Mouse (Mus musculus): ENCODE results near the gene Ubac2. TPM values are rescaled to one million over a fixed set of nuclear protein-coding genes. Genes with fewer than 3 reads are reported as not detected.

The Ubac2 gene
- total and polyA plus RNA-seq, 3 experiments, result 32.8 to 40.1 (median 35.5) TPM

GRCm38 (mm10) chr14:122009502-122009901, 131.1 kb downstream of the Ubac2 start (continued):
- no peak for TF ChIP-seq ZMIZ1 (IDR thresholded peaks at IDR 0.05; ENCODE audit: low read depth, low read length)
- no peak for TF ChIP-seq ZNF384 (IDR thresholded peaks at IDR 0.05; ENCODE audit: low read depth, low read length)

- Histone ChIP-seq H3K9ac (ENCODE audit: insufficient read depth, low read depth) (no peak overlapping the region), H3K4me1 (ENCODE audit: control insufficient read depth in 1 of 2, insufficient read depth in 2 of 2) (peaks cover 9 to 49% of the 10 kb centered on the region in 2 experiments; a peak in 3 of 4 replicates), H3K36me3 (replicated peaks in 1 of 2; ENCODE audit: control insufficient read depth in 1 of 2, insufficient read depth in 1 of 2, low read length in 1 of 2) (peaks cover 15 to 47% of the 10 kb centered on the region in 2 experiments), H3K9me3 (replicated peaks; ENCODE audit: low read length) (no peaks in the 10 kb centered on the region), H3K4me2 (ENCODE audit: insufficient read depth, low read depth, poor library complexity, severe bottlenecking) (no peak overlapping the region), H3K27ac (ENCODE audit: insufficient read depth, low read depth) (no peak overlapping the region), H3K4me3 (replicated peaks in 1 of 3; ENCODE audit: low read depth in 2 of 3, low read length in 2 of 3, poor library complexity in 1 of 3) (no peak overlapping the region), H3K27me3 (replicated peaks) (no peaks in the 10 kb centered on the region), H3K79me2 (replicated peaks; ENCODE audit: control insufficient read depth, extremely low read depth, insufficient read depth, poor library complexity, severe bottlenecking) (no peaks in the 10 kb centered on the region)
- dilution Hi-C loops (cut with MboI; ENCODE audit: extremely low pct_ligation_motif_present, extremely low pct_unique_long_range_greater_than_20kb, low sequenced_read_pairs) (no loop called here), in situ Hi-C loops (cut with MboI; ENCODE audit: low pct_ligation_motif_present, low pct_unique_long_range_greater_than_20kb, low sequenced_read_pairs) (no loop called here)
- DNase-seq (ENCODE audit: extremely low read depth), result no peak
- no peak for TF ChIP-seq ZNF384 (IDR thresholded peaks at IDR 0.05; ENCODE audit: low read depth, low read length)
- no peak for TF ChIP-seq JUN (IDR thresholded peaks at IDR 0.05; ENCODE audit: insufficient read depth, low read depth, low read length)
- TF ChIP-seq BHLHE40 (IDR thresholded peaks at IDR 0.05; ENCODE audit: low read depth, low read length), result no peak
- TF ChIP-seq USF2 (conservative IDR thresholded peaks at IDR 0.05; ENCODE audit: low read depth, low read length), result no peak
- no peak for TF ChIP-seq TCF12 (IDR thresholded peaks at IDR 0.05; ENCODE audit: low read depth, low read length)
- TF ChIP-seq NELFE (IDR thresholded peaks at IDR 0.05; ENCODE audit: low read depth, low read length), result no peak
- no peak for TF ChIP-seq RAD21 (IDR thresholded peaks at IDR 0.05; ENCODE audit: low read depth, low read length)
- no peak for TF ChIP-seq KAT2A (IDR thresholded peaks at IDR 0.05; ENCODE audit: insufficient replicate concordance, low read length)
- TF ChIP-seq NRF1 (IDR thresholded peaks at IDR 0.05; ENCODE audit: low read depth, low read length), result no peak
Observed at GRCm38 (mm10) chr14:122010301-122010700, 131.9 kb downstream of the Ubac2 start.

- H3K4me2 ChIP-seq (ENCODE audit: insufficient read depth, low read depth, poor library complexity, severe bottlenecking), result no peak overlapping the region
- in situ Hi-C loops (cut with MboI; ENCODE audit: low pct_ligation_motif_present, low pct_unique_long_range_greater_than_20kb, low sequenced_read_pairs), result no loop called here
- no peak for DNase-seq (ENCODE audit: extremely low read depth)
- H3K4me3 ChIP-seq (replicated peaks in 1 of 3; ENCODE audit: low read depth in 2 of 3, low read length in 2 of 3, poor library complexity in 1 of 3), result no peak overlapping the region
- dilution Hi-C loops (cut with MboI; ENCODE audit: extremely low pct_ligation_motif_present, extremely low pct_unique_long_range_greater_than_20kb, low sequenced_read_pairs), result no loop called here
- H3K36me3 ChIP-seq (replicated peaks in 1 of 2; ENCODE audit: control insufficient read depth in 1 of 2, insufficient read depth in 1 of 2, low read length in 1 of 2), result peaks cover 15 to 54% of the 10 kb centered on the region in 2 experiments
- H3K9me3 ChIP-seq (replicated peaks; ENCODE audit: low read length), result no peaks in the 10 kb centered on the region
- TF ChIP-seq TBP (conservative IDR thresholded peaks at IDR 0.05; ENCODE audit: low read depth, low read length), result no peak
- no peak for TF ChIP-seq JUND (conservative IDR thresholded peaks at IDR 0.05; ENCODE audit: low read depth, low read length)
- TF ChIP-seq MAZ (IDR thresholded peaks at IDR 0.05; ENCODE audit: low read depth, low read length), result no peak
- TF ChIP-seq NELFE (IDR thresholded peaks at IDR 0.05; ENCODE audit: low read depth, low read length), result no peak
- no peak for TF ChIP-seq JUN (IDR thresholded peaks at IDR 0.05; ENCODE audit: insufficient read depth, low read depth, low read length)
- TF ChIP-seq PAX5 (IDR thresholded peaks at IDR 0.05; ENCODE audit: low read length), result no peak
- no peaks in the 10 kb centered on the region for H3K27me3 ChIP-seq (replicated peaks)
- peaks cover 14 to 64% of the 10 kb centered on the region in 2 experiments; a peak in 3 of 4 replicates for H3K4me1 ChIP-seq (ENCODE audit: control insufficient read depth in 1 of 2, insufficient read depth in 2 of 2)
- H3K79me2 ChIP-seq (replicated peaks; ENCODE audit: control insufficient read depth, extremely low read depth, insufficient read depth, poor library complexity, severe bottlenecking), result no peaks in the 10 kb centered on the region
- H3K9ac ChIP-seq (ENCODE audit: insufficient read depth, low read depth), result no peak overlapping the region
- no peak overlapping the region for H3K27ac ChIP-seq (ENCODE audit: insufficient read depth, low read depth)
Observed at GRCm38 (mm10) chr14:122011768-122012167, 133.3 kb downstream of the Ubac2 start.

All from CH12.LX (cell line).